Mouse (Mus musculus): ENCODE data around the gene Olfr266. TPM values are rescaled to one million over a fixed set of nuclear protein-coding genes. Genes with fewer than 3 reads are reported as not detected.

Gene Olfr266
- polyA plus RNA-seq, 1 experiment from 2014 or later, result not detected

Other genes with a start within 250 kb of the Olfr266 start
- 14.6 and 18.3 TPM in 2 replicates for gene Lrif1, start 141.3 kb downstream of the Olfr266 start, polyA plus RNA-seq (2015; fragmentation: Nextera tagmentation; extraction: Ambion mirVana)
- 4.5 and 4.7 TPM in 2 replicates for gene Cd53, start 36.1 kb downstream of the Olfr266 start, polyA plus RNA-seq (2015; fragmentation: Nextera tagmentation; extraction: Ambion mirVana)
- gene Kcna3, start 209.9 kb upstream of the Olfr266 start, polyA plus RNA-seq (2015; fragmentation: Nextera tagmentation; extraction: Ambion mirVana), result 1.1 and 1.4 TPM in 2 replicates

Measured in kidney, embryonic 15.5 days (tissue).